Mouse (Mus musculus) liver, adult 10 weeks (tissue): ENCODE data around the gene Dlg3. TPM values are rescaled to one million over a fixed set of nuclear protein-coding genes. Genes with fewer than 3 reads are reported as not detected.

ENCODE experiments used
- polyA plus RNA-seq: library from polyadenylated mRNA; stranded (reverse); fragments of 350-450 nt; fragmentation: Illumina TruSeq; extraction: RNeasy Lipid Tissue Mini Kit (QIAGEN cat#74804); gene quantifications from one replicate; pipeline ENCODE4 v1.2.3, GENCODE M21; 2014; ENCODE audit warnings: low read depth, low replicate concordance

The Dlg3 gene
- polyA plus RNA-seq, result 15.3 TPM

DNA sequence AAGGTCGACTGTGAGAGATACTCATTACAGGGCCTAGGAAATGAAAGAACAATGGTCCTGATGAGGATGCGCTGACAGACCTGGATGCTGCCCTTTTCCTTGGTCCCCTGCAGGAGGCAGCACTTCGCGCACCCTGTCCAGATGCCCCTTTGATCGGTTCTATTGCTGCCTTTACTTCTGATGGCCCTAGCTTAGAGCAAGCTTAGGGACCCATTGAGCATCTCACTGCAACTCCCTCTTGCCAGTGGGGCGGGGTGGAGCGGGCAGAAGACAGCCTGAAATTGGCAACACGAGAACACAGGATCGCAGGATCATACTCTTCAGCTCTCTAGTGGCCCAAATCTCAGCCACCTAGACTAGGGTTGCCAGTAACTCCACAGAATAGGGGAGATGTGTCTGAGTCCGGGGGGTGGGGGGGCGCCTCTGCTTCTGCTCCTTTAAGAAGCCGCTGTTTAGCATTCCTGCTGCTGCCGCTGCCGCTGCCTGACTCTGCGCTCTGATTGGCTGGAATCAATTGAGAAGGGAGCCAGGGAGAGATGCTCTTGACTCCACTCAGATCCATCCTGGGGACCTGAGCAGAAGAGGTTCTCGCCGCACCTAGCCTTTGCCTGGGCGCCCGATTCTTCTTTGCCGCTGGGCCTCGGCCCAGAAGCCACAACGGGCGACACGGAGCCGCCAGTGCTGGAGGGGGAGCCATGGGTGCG, at the start of gene Dlg3:
Gene Dlg3, plus strand, starts transcription at position 542 of the 704 bp plus-strand sequence.

DNA sequence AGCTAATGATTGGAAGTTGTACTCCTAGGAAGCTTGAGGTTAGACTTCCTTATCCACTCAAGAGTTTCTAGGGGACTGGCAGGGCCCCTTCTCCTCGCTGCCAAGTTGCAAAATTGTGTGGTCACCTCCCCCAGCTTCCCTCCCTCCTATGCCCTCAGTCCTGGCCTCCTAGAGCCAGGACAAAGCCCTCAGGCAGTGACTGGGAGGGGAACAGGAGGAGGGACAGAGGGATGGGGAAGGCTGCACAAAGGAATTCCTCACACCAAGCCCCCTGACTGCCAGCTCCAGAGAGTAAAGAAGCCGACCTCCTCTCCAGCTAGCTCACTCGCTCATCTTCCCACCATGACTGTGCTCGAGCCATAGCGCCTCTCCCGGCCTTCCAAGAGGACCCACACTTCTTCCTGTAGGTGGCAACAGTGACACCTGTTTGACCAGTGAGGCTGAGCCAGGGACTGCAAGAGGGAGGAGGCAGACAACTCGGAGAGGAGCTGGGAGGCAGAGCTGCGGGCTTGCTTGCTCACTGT, 37.8 kb upstream of the Dlg3 start, which contains the start of gene Gdpd2:
Gene Gdpd2, plus strand, starts transcription at position 209 of the 524 bp plus-strand sequence.

Other genes starting within 250 kb of the Dlg3 start
- not detected for gene Dgat2l6, start 242.9 kb upstream of the Dlg3 start, polyA plus RNA-seq
- gene Awat1, start 195.5 kb upstream of the Dlg3 start, polyA plus RNA-seq, result not detected
- gene P2ry4, start 172.9 kb upstream of the Dlg3 start, polyA plus RNA-seq, result 7.3 TPM
- gene Arr3, start 162.2 kb upstream of the Dlg3 start, polyA plus RNA-seq, result not detected
- gene Kif4, start 142.0 kb upstream of the Dlg3 start, polyA plus RNA-seq, result 0.11 TPM
- 36.3 TPM for gene Pdzd11, start 141.2 kb upstream of the Dlg3 start, polyA plus RNA-seq
- gene Gdpd2, start 37.8 kb upstream of the Dlg3 start, polyA plus RNA-seq, result not detected